Mouse (Mus musculus) C2C12 (cell line): ENCODE data around the gene Gm20696. TPM values are rescaled to one million over a fixed set of nuclear protein-coding genes. Genes with fewer than 3 reads are reported as not detected.

ENCODE experiments used
- H3K27me3 ChIP-seq: one replicate; pipeline ENCODE4 v1.6.1; 2011; ENCODE audit not compliant: control insufficient read depth, insufficient read depth, insufficient read length
- H3K36me3 ChIP-seq: one replicate; pipeline ENCODE4 v1.6.1; 2011; ENCODE audit not compliant: control insufficient read depth, insufficient read depth
- H3K4me3 ChIP-seq: one replicate; pipeline ENCODE4 v1.5.1; 2011; ENCODE audit warnings: mild to moderate bottlenecking, control low read depth; ENCODE audit not compliant: poor library complexity, insufficient read depth, severe bottlenecking
- H3K79me2 ChIP-seq: one replicate; pipeline ENCODE4 v1.6.1; 2011; ENCODE audit not compliant: control insufficient read depth, insufficient read depth
- H3K79me3 ChIP-seq: one replicate; pipeline ENCODE4 v1.6.1; 2011; ENCODE audit warnings: low read depth, control low read depth
- H3ac ChIP-seq: one replicate; pipeline ENCODE3; 2011; ENCODE audit warnings: low read depth; ENCODE audit not compliant: control insufficient read depth, insufficient read length
- CEBPB ChIP-seq: IDR thresholded peaks from one replicate; pipeline ENCODE4 v1.6.1; 2011; ENCODE audit warnings: low read depth, mild to moderate bottlenecking, control low read depth, moderate library complexity
- CTCF ChIP-seq: IDR thresholded peaks from one replicate; pipeline ENCODE4 v1.5.1; 2011; ENCODE audit not compliant: control insufficient read depth, insufficient read depth, insufficient read length
- FOSL1 ChIP-seq: IDR thresholded peaks from one replicate; pipeline ENCODE4 v1.8.0; 2011; ENCODE audit warnings: mild to moderate bottlenecking, low read length; ENCODE audit not compliant: poor library complexity, insufficient read depth, severe bottlenecking
- MAX ChIP-seq: IDR thresholded peaks from one replicate; pipeline ENCODE4 v1.6.1; 2011; ENCODE audit warnings: mild to moderate bottlenecking, control low read depth
- MYOD1 ChIP-seq: IDR thresholded peaks from one replicate; pipeline ENCODE4 v1.6.1; 2011; ENCODE audit warnings: low read depth; ENCODE audit not compliant: control insufficient read depth, insufficient read length
- MYOG ChIP-seq: IDR thresholded peaks from one replicate; pipeline ENCODE4 v1.6.1; 2011; ENCODE audit not compliant: control insufficient read depth, insufficient read length; ENCODE audit errors: extremely low read depth
- USF1 ChIP-seq: IDR thresholded peaks from one replicate; pipeline ENCODE4 v1.6.1; 2011; ENCODE audit warnings: low read depth, mild to moderate bottlenecking, control low read depth, moderate library complexity
- polyA plus RNA-seq: library from polyadenylated mRNA; unstranded; fragments of >200 nt; fragmentation: generic; extraction: Trizol; gene quantifications from one replicate; pipeline ENCODE4 v1.2.1, GENCODE M21; 2012; ENCODE audit warnings: missing spikeins

The Gm20696 gene
- polyA plus RNA-seq, 1 experiment, result 0.20 TPM

GRCm38 (mm10) chr6:99281433-99281832 is 385.2 kb downstream of the Gm20696 start:
- no peaks in the 10 kb centered on the region for H3K36me3 ChIP-seq
- no peak overlapping the region for H3ac ChIP-seq
- H3K27me3 ChIP-seq, result no peaks in the 10 kb centered on the region
- H3K79me2 ChIP-seq, result no peaks in the 10 kb centered on the region
- no peak for TF ChIP-seq MYOG
- TF ChIP-seq CEBPB, result no peak
- no peak overlapping the region for H3K4me3 ChIP-seq
- H3K79me3 ChIP-seq, result no peaks in the 10 kb centered on the region

- no peak for TF ChIP-seq MAX
- no peak for TF ChIP-seq MYOD1
- TF ChIP-seq CEBPB, result no peak
- no peak for TF ChIP-seq USF1
- TF ChIP-seq FOSL1, result no peak
- TF ChIP-seq CTCF, result no peak
- TF ChIP-seq MYOG, result no peak
- Histone ChIP-seq H3ac (no peak overlapping the region), H3K36me3 (no peaks in the 10 kb centered on the region), H3K27me3 (no peaks in the 10 kb centered on the region), H3K4me3 (no peak overlapping the region), H3K79me3 (no peaks in the 10 kb centered on the region), H3K79me2 (no peaks in the 10 kb centered on the region)
These were observed 386.0 kb downstream of the Gm20696 start for GRCm38 (mm10) chr6:99280619-99281018.

GRCm38 (mm10) chr6:99277251-99277650 is 389.3 kb downstream of the Gm20696 start:
- no peaks in the 10 kb centered on the region for H3K27me3 ChIP-seq

DNA sequence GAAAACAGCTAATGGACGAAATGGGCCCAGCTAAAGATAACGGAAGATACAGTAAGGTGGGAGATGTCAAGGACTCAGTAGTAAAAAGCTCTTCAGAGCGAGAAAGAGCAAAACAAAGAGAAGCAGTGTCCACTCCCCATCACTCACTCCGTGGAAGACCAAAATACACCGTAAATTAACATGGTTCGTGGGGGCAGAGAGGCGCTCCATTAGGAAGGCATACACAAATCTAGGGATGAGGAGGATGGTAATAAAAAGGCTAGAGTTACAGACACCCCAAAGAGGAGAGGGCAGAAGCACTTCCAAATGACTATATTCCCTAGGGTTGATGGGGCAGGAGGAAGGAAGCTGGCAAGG is 390.3 kb downstream of the Gm20696 start:
- Histone ChIP-seq H3K36me3 (no peaks in the 10 kb centered on the region), H3K79me2 (no peaks in the 10 kb centered on the region), H3K79me3 (no peaks in the 10 kb centered on the region), H3K4me3 (no peak overlapping the region), H3ac (no peak overlapping the region), H3K27me3 (no peaks in the 10 kb centered on the region)
- TF ChIP-seq MAX, result no peak
- TF ChIP-seq MYOG, result no peak

More at GRCm38 (mm10) chr6:99277251-99277650, 389.3 kb downstream of the Gm20696 start:
- Histone ChIP-seq H3K4me3 (no peak overlapping the region), H3K79me3 (no peaks in the 10 kb centered on the region), H3K79me2 (no peaks in the 10 kb centered on the region), H3K36me3 (no peaks in the 10 kb centered on the region), H3ac (no peak overlapping the region)
- no peak for TF ChIP-seq CEBPB
- no peak for TF ChIP-seq USF1
- no peak for TF ChIP-seq MYOD1
- no peak for TF ChIP-seq FOSL1
- TF ChIP-seq CTCF, result no peak

DNA sequence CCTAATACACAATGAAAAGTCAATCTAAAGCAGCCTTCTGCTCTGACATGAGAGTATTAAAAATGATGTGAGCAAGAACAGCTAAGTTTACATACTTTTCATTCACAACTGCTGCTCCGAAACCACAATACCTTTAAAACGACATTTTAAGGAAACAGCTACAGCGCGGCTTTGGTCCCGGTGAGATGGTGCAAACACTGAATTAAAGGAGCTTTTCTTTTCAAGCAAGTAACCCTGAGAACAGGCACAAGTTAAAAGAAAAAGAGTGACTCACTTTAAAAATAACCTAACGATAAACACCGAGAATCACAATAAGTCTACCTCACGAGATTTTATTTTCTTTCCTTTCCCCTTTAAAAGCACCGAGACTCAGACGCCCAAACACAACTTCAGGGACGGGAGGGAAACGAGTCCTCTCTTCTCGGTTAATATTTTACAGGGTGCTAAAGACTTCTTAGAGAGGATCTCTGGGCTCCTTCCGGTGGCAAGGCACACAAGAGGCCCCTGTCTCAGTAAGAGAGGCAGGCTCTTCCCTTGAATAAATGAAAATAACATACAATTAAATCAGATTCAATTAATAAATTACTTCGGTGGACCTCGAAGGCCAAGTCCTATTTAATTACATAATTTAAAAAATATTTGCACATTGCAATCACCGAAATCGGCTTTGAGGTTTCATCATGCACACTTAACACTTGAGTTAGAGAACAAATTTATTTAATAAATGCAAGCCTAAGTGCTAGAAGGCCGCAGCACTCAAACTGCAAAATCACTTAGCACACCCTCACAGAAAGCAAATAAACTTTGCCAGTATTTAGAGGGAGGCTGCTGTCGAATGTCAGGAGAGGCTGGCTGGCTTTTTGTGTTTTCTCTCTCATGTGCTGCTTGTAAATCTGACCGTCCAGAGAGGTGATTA is 391.0 kb downstream of the Gm20696 start:
- TF ChIP-seq CEBPB, result no peak
- TF ChIP-seq MAX, result no peak
- TF ChIP-seq MYOG, result no peak
- no peak for TF ChIP-seq MYOD1
- TF ChIP-seq USF1, result no peak
- TF ChIP-seq CTCF, result no peak
- TF ChIP-seq FOSL1, result no peak
- Histone ChIP-seq H3K79me2 (no peaks in the 10 kb centered on the region), H3K79me3 (no peaks in the 10 kb centered on the region), H3K4me3 (no peak overlapping the region), H3K27me3 (no peaks in the 10 kb centered on the region), H3ac (no peak overlapping the region), H3K36me3 (no peaks in the 10 kb centered on the region)

- Histone ChIP-seq H3K36me3 (no peaks in the 10 kb centered on the region), H3K79me2 (no peaks in the 10 kb centered on the region), H3K27me3 (no peaks in the 10 kb centered on the region), H3K4me3 (no peak overlapping the region), H3ac (no peak overlapping the region), H3K79me3 (no peaks in the 10 kb centered on the region)
- no peak for TF ChIP-seq CEBPB
- no peak for TF ChIP-seq MAX
- TF ChIP-seq MYOG, result no peak
- TF ChIP-seq FOSL1, result no peak
- no peak for TF ChIP-seq CTCF
- TF ChIP-seq MYOD1, result no peak
- TF ChIP-seq USF1, result no peak
These were observed 391.9 kb downstream of the Gm20696 start for GRCm38 (mm10) chr6:99274667-99275066.
